9 mouse cellular contexts compared by ENCODE assay signal in genomic region chrX:96130139-96130538, GRCm38 (mm10). TPM values are rescaled to one million over a fixed set of nuclear protein-coding genes. Genes with fewer than 3 reads are reported as not detected.
A peak's percentile ranks its signal among the peaks of the same experiment; 100 is the strongest.
DNase-seq lines count a peak whose midpoint lies in the region; ATAC-seq and TF ChIP-seq lines count a peak whose summit lies in the region.
"Had no signal": no experiment of that assay in that cellular context is flagged by ENCODE, and none has a peak within 500 bp of the region (broad histone marks: within the 10 kb centered on the region; RNA-seq: fewer than 3 reads in every experiment).

No protein-coding gene starts in this region.

- no peak overlapping the region for H3K9ac ChIP-seq in limb, embryonic 11.5 days (ENCODE audit: low read length)
- no peak overlapping the region for H3K9ac ChIP-seq in intestine, embryonic 15.5 days
- no peak overlapping the region for H3K9ac ChIP-seq in lung, postnatal 0 days (replicated peaks; ENCODE audit: low read depth)
- no peak overlapping the region for H3K9ac ChIP-seq in midbrain, embryonic 13.5 days (replicated peaks)
- H3K9ac ChIP-seq: neural tube, embryonic 12.5 days had no signal

- H3K4me2 ChIP-seq in limb, embryonic 11.5 days (ENCODE audit: low read depth, severe bottlenecking), result no peak overlapping the region
- no peak overlapping the region for H3K4me2 ChIP-seq in intestine, embryonic 15.5 days (replicated peaks)
- peak overlapping the region; percentile 17; the same call in 1 of the 2 replicates for H3K4me2 ChIP-seq in lung, postnatal 0 days (replicated peaks; ENCODE audit: low read depth, low read length)
- no peak overlapping the region for H3K4me2 ChIP-seq in midbrain, embryonic 13.5 days (replicated peaks)
- H3K4me2 ChIP-seq: neural tube, embryonic 12.5 days had no signal

- DNase-seq in limb, embryonic 11.5 days (ENCODE audit: low spot score), result no peak
- DNase-seq in limb, embryonic 10.5 days (ENCODE audit: low spot score), result no peak
- peak; percentile 19 for DNase-seq in embryo, embryonic 10.5 days (ENCODE audit: low spot score)
- peak; percentile 71 for DNase-seq in lung, postnatal 0 days (ENCODE audit: low spot score)
- peak; percentile 36 for DNase-seq in testis, postnatal 10 days (ENCODE audit: low spot score)
- DNase-seq in urinary bladder, postnatal 10 days (ENCODE audit: low spot score), result no peak

- H3K4me3 ChIP-seq in limb, embryonic 11.5 days (ENCODE audit: low read depth, low read length), result no peak overlapping the region
- H3K4me3 ChIP-seq in limb, embryonic 10.5 days, result no peak overlapping the region
- H3K4me3 ChIP-seq in intestine, embryonic 15.5 days (replicated peaks), result no peak overlapping the region
- no peak overlapping the region for H3K4me3 ChIP-seq in lung, postnatal 0 days (ENCODE audit: low read depth, low read length)
- H3K4me3 ChIP-seq in midbrain, embryonic 13.5 days (replicated peaks), result no peak overlapping the region
- H3K4me3 ChIP-seq: neural tube, embryonic 12.5 days had no signal

- H3K27me3 ChIP-seq in limb, embryonic 11.5 days (ENCODE audit: control insufficient read depth, insufficient read depth, low read length), result no peaks in the 10 kb centered on the region
- H3K27me3 ChIP-seq in limb, embryonic 10.5 days (ENCODE audit: low read depth, poor library complexity, severe bottlenecking), result peaks cover 58% of the 10 kb centered on the region; the same call in 1 of the 2 replicates
- H3K27me3 ChIP-seq in intestine, embryonic 15.5 days (replicated peaks), result no peaks in the 10 kb centered on the region
- H3K27me3 ChIP-seq in lung, postnatal 0 days (replicated peaks; ENCODE audit: insufficient read depth, low read length), result no peaks in the 10 kb centered on the region
- H3K27me3 ChIP-seq in midbrain, embryonic 13.5 days, result no peaks in the 10 kb centered on the region
- H3K27me3 ChIP-seq: neural tube, embryonic 12.5 days had no signal

- no peak overlapping the region for H3K27ac ChIP-seq in limb, embryonic 11.5 days (replicated peaks; ENCODE audit: low read depth, low read length)
- no peak overlapping the region for H3K27ac ChIP-seq in limb, embryonic 10.5 days
- H3K27ac ChIP-seq in intestine, embryonic 15.5 days, result no peak overlapping the region
- H3K27ac ChIP-seq in lung, postnatal 0 days (ENCODE audit: low read length), result peak overlapping the region; percentile 77
- H3K27ac ChIP-seq in midbrain, embryonic 13.5 days, result no peak overlapping the region
- H3K27ac ChIP-seq: neural tube, embryonic 12.5 days had no signal

- no peaks in the 10 kb centered on the region for H3K36me3 ChIP-seq in limb, embryonic 11.5 days (ENCODE audit: control insufficient read depth, insufficient read depth, low read length)
- no peaks in the 10 kb centered on the region for H3K36me3 ChIP-seq in limb, embryonic 10.5 days
- no peaks in the 10 kb centered on the region for H3K36me3 ChIP-seq in intestine, embryonic 15.5 days
- H3K36me3 ChIP-seq in lung, postnatal 0 days (ENCODE audit: insufficient read depth, low read length), result no peaks in the 10 kb centered on the region
- no peaks in the 10 kb centered on the region for H3K36me3 ChIP-seq in midbrain, embryonic 13.5 days
- H3K36me3 ChIP-seq: neural tube, embryonic 12.5 days had no signal

- WGBS in limb, embryonic 11.5 days, result 54% methylated on average over 5 of the region's 5 CpGs
- 60% methylated on average over 5 of the region's 5 CpGs for whole genome bisulfite sequencing in limb, embryonic 10.5 days
- WGBS in intestine, embryonic 15.5 days, result 47% methylated on average over 5 of the region's 5 CpGs
- WGBS in lung, postnatal 0 days, result 27% methylated on average over 5 of the region's 5 CpGs
- 51% methylated on average over 5 of the region's 5 CpGs for WGBS in midbrain, embryonic 13.5 days

- TF ChIP-seq EP300 in lung, postnatal 0 days (IDR thresholded peaks at IDR 0.05), result peak; percentile 62

- no peaks in the 10 kb centered on the region for H3K4me1 ChIP-seq in limb, embryonic 11.5 days (ENCODE audit: control insufficient read depth, insufficient read depth, low read length)
- H3K4me1 ChIP-seq in limb, embryonic 10.5 days, result no peaks in the 10 kb centered on the region
- no peaks in the 10 kb centered on the region for H3K4me1 ChIP-seq in intestine, embryonic 15.5 days (replicated peaks)
- H3K4me1 ChIP-seq in lung, postnatal 0 days (ENCODE audit: insufficient read depth, low read depth, low read length), result no peaks in the 10 kb centered on the region; the same call in 1 of the 2 replicates
- no peaks in the 10 kb centered on the region for H3K4me1 ChIP-seq in midbrain, embryonic 13.5 days (replicated peaks)
- H3K4me1 ChIP-seq: neural tube, embryonic 12.5 days had no signal

- TF ChIP-seq CTCF in lung, postnatal 0 days (IDR thresholded peaks at IDR 0.05), result peak; percentile 53

- peak; percentile 26; the same call in 1 of the 2 replicates for ATAC-seq in limb, embryonic 11.5 days (ENCODE audit: insufficient number of reproducible peaks, low FRiP score, low TSS enrichment, low read depth)
- ATAC-seq in intestine, embryonic 15.5 days, result peak; percentile 36; the same call in 1 of the 2 replicates
- ATAC-seq in lung, postnatal 0 days, result peak; percentile 80
- no peak for ATAC-seq in midbrain, embryonic 13.5 days

- no peaks in the 10 kb centered on the region for H3K9me3 ChIP-seq in limb, embryonic 11.5 days (ENCODE audit: control insufficient read depth, low read length)
- no peaks in the 10 kb centered on the region for H3K9me3 ChIP-seq in limb, embryonic 10.5 days (replicated peaks)
- no peaks in the 10 kb centered on the region for H3K9me3 ChIP-seq in intestine, embryonic 15.5 days
- no peaks in the 10 kb centered on the region for H3K9me3 ChIP-seq in lung, postnatal 0 days (ENCODE audit: low read length)
- H3K9me3 ChIP-seq in midbrain, embryonic 13.5 days, result no peaks in the 10 kb centered on the region
- H3K9me3 ChIP-seq: neural tube, embryonic 12.5 days had no signal

RNA-seq across cellular contexts. Expression of gene Msn, which starts 34.3 kb away (rescaled TPM):
- polyA plus RNA-seq in limb, embryonic 11.5 days (2014; fragmentation: Nextera tagmentation; extraction: Ambion mirVana), result 82.3 and 87.2 TPM in 2 replicates
- 98.5 and 100 TPM in 2 replicates for polyA plus RNA-seq in limb, embryonic 10.5 days (2016; fragmentation: Nextera tagmentation; extraction: Ambion mirVana)
- polyA plus RNA-seq in intestine, embryonic 15.5 days (2015; fragmentation: Nextera tagmentation; extraction: Ambion mirVana), result 67.3 and 72.2 TPM in 2 replicates
- 293 and 316 TPM in 2 replicates for polyA plus RNA-seq in lung, postnatal 0 days (2015; fragmentation: Nextera tagmentation; extraction: Ambion mirVana)
- polyA plus RNA-seq in midbrain, embryonic 13.5 days (2015; fragmentation: Nextera tagmentation; extraction: Ambion mirVana), result 40.8 and 43.7 TPM in 2 replicates

Comparison
In these comparisons a context has a peak if more than half of its experiments do, and no peak if none do; other contexts are left out.
1. DNase-seq: peak in embryo, embryonic 10.5 days (single experiment), lung, postnatal 0 days (single experiment) and testis, postnatal 10 days (single experiment); none in limb, embryonic 11.5 days (single experiment), limb, embryonic 10.5 days (single experiment) and urinary bladder, postnatal 10 days (single experiment).